Mouse (Mus musculus) right cerebral cortex, postnatal 36 days (tissue): ENCODE measurements around the gene Tmem145.

Experiments used
- DNase-seq, 2 experiments: peaks; one replicate each; pipeline ENCODE4 v3.0.0; 2022; ENCODE audit warnings: low spot score in 2 of 2, mixed read lengths in 1 of 2

Gene Tmem145

GRCm38 (mm10) chr7:25293191-25293739, 12.6 kb upstream of the Tmem145 start:
- no peak for DNase-seq

GRCm38 (mm10) chr7:25294495-25294894, 11.4 kb upstream of the Tmem145 start:
- DNase-seq = no peak

- DNase-seq = no peak
These were observed 10.8 kb upstream of the Tmem145 start for GRCm38 (mm10) chr7:25294960-25295722.

- DNase-seq = no peak
These were observed 8.9 kb upstream of the Tmem145 start for GRCm38 (mm10) chr7:25296945-25297453.

GRCm38 (mm10) chr7:25297454-25298325, 8.2 kb upstream of the Tmem145 start, which contains the start of gene Pafah1b3:
Pafah1b3 (minus strand) TSS chr7:25297986.
- peak; percentile 81 to 85 for DNase-seq

GRCm38 (mm10) chr7:25301063-25301462, 4.8 kb upstream of the Tmem145 start, which contains the start of gene Prr19:
Prr19 (plus strand) TSS chr7:25301411.
- no peak for DNase-seq

- no peak for DNase-seq
These were observed 2.8 kb upstream of the Tmem145 start for GRCm38 (mm10) chr7:25303003-25303684.

- no peak for DNase-seq
These were observed 2.3 kb upstream of the Tmem145 start for GRCm38 (mm10) chr7:25303685-25304006.

- no peak for DNase-seq
These were observed 425 bp upstream of the Tmem145 start for GRCm38 (mm10) chr7:25305481-25305880.

GRCm38 (mm10) chr7:25306614-25306996, 699 bp downstream of the Tmem145 start:
- DNase-seq = no peak

- DNase-seq = no peak
These were observed 2.9 kb downstream of the Tmem145 start for GRCm38 (mm10) chr7:25308702-25309318.

GRCm38 (mm10) chr7:25309425-25309824, 3.5 kb downstream of the Tmem145 start:
- DNase-seq = no peak

GRCm38 (mm10) chr7:25311193-25311592, 5.3 kb downstream of the Tmem145 start:
- DNase-seq = no peak

- DNase-seq = no peak
These were observed 7.4 kb downstream of the Tmem145 start for GRCm38 (mm10) chr7:25313325-25313724.

- no peak for DNase-seq
These were observed 8.8 kb downstream of the Tmem145 start for GRCm38 (mm10) chr7:25314606-25315305.

GRCm38 (mm10) chr7:25315306-25316041, 9.6 kb downstream of the Tmem145 start:
- DNase-seq = no peak

- peak; percentile 95 to 97 for DNase-seq
These were observed 10.9 kb downstream of the Tmem145 start, which contains the start of gene Megf8 for GRCm38 (mm10) chr7:25316532-25317445. Megf8 (plus strand) TSS chr7:25317164.

- no peak for DNase-seq
These were observed 11.6 kb downstream of the Tmem145 start for GRCm38 (mm10) chr7:25317446-25317999.
